Mouse (Mus musculus) myocyte (in vitro differentiated cells): ENCODE data around the gene Fbxw5.

Source experiments
- POLR2A ChIP-seq: IDR thresholded peaks from one replicate; pipeline ENCODE4 v1.6.1; 2011; ENCODE audit warnings: low read depth, mild to moderate bottlenecking, control low read depth, moderate library complexity; ENCODE audit not compliant: insufficient read length
- POLR2AphosphoS2 ChIP-seq: IDR thresholded peaks from one replicate; pipeline ENCODE4 v1.6.1; 2011; ENCODE audit warnings: low read depth, control low read depth; ENCODE audit not compliant: insufficient read length

GRCm38 (mm10) chr2:25496462-25496861 is 4.1 kb upstream of the Fbxw5 start:
- TF ChIP-seq POLR2A, result no peak
- TF ChIP-seq POLR2AphosphoS2, result no peak
